Mouse (Mus musculus): ENCODE data around the gene Col28a1. TPM values are rescaled to one million over a fixed set of nuclear protein-coding genes. Genes with fewer than 3 reads are reported as not detected.

Col28a1 gene
- polyA plus RNA-seq (2012; ENCODE audit: insufficient read depth, insufficient read length, missing spikeins): not detected in 2 replicates

DNA sequence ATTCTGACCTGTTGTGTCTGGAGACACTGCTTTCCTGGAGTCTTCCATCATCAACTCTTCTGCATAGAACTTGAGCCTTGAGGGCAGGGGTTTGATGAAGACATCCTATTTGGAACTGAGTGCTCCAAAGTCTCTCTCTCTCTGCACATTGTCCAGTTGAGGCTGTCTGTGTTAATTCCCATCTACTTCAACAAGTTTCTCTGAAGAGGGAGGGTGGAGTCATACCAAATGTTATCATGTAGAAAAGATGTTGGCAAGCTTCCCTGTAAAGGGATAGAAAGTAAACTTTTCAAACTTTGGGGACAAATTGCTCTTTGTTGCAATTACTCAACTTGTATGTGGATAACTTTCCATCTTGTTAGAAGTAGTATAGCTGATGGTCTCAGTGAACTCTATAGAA lies at the start of gene Col28a1:
TSS of gene Col28a1 (minus strand) at position 101 of the 400 bp plus-strand sequence.
- no peak for TF ChIP-seq POLR2A (IDR thresholded peaks at IDR 0.05; ENCODE audit: borderline replicate concordance, low read depth, low read length)
- TF ChIP-seq CTCF (IDR thresholded peaks at IDR 0.05; ENCODE audit: low read depth, low read length): no peak
- H3K4me3 ChIP-seq (ENCODE audit: insufficient read depth, low read length): no peak within 1 kb of the TSS
- H3K4me1 ChIP-seq (ENCODE audit: control insufficient read depth, insufficient read depth, low read length): no peaks in the 10 kb centered on the region
- H3K27ac ChIP-seq (ENCODE audit: insufficient read depth, low read depth, low read length): no peak within 1 kb of the TSS

- TF ChIP-seq CTCF (IDR thresholded peaks at IDR 0.05; ENCODE audit: low read depth, low read length) (no peak), POLR2A (IDR thresholded peaks at IDR 0.05; ENCODE audit: borderline replicate concordance, low read depth, low read length) (no peak)
- Histone ChIP-seq H3K4me3 (ENCODE audit: insufficient read depth, low read length) (no peak overlapping the region), H3K27ac (ENCODE audit: insufficient read depth, low read depth, low read length) (no peak overlapping the region), H3K4me1 (ENCODE audit: control insufficient read depth, insufficient read depth, low read length) (no peaks in the 10 kb centered on the region)
Measured at GRCm38 (mm10) chr6:8228596-8228995, 36.2 kb upstream of the Col28a1 start.

DNA sequence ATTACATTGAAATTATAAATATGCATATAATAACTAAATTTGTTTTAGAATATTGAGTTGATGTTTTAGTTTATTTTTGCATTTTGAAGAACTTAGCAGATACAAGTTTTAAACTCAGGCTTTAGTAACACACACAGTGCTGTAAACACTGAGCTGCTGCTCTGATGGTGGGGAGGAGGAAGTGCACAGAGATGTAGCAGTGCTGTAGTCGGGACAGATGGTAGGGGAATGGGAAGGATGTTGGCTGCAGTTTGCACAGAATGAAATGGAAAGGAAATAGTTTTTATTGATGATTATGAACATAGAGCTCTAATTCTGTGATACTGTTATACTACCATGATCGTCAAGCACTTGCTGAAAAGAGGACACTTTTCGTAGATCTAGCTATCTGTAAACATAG lies 34.6 kb upstream of the Col28a1 start:
- Histone ChIP-seq H3K4me3 (ENCODE audit: insufficient read depth, low read length) (no peak overlapping the region), H3K4me1 (ENCODE audit: control insufficient read depth, insufficient read depth, low read length) (no peaks in the 10 kb centered on the region), H3K27ac (ENCODE audit: insufficient read depth, low read depth, low read length) (no peak overlapping the region)
- TF ChIP-seq CTCF (IDR thresholded peaks at IDR 0.05; ENCODE audit: low read depth, low read length) (no peak), POLR2A (IDR thresholded peaks at IDR 0.05; ENCODE audit: borderline replicate concordance, low read depth, low read length) (no peak)

DNA sequence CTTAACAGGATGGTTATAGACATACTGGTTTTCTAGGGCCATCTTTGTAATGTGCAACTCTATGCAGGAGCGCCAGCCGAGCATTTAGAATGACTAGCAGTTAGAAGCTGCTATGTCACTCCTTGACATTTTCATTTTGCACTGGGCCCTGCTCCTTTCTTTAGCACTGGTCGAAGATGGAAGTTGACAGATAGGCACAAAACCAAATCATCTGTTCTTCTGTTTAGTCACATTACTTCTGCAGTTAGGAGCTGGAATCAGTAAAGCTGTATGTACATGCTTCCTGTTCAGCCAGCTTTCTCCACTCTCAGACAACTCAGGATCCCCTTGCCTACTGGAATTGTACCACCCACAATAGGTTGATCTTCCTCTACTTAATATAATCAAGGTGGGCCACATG lies 18.2 kb upstream of the Col28a1 start:
- no peak for TF ChIP-seq CTCF (IDR thresholded peaks at IDR 0.05; ENCODE audit: low read depth, low read length)
- no peak for TF ChIP-seq POLR2A (IDR thresholded peaks at IDR 0.05; ENCODE audit: borderline replicate concordance, low read depth, low read length)
- H3K4me3 ChIP-seq (ENCODE audit: insufficient read depth, low read length): no peak overlapping the region

DNA sequence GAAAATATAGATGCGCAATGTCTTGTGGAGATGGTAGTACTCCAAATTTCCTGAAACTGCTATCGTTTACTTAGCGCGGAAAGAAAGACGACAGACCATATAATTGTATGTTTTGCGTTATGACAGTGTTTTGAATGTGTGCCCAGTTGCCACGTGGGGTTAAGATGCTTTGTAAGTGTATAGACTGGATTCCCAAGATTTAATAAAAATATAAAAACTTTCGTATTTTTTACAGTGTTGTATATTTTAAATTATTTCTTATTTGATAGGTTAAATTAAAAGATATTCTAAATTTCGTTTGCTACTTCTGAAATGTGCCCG lies 17.4 kb upstream of the Col28a1 start:
- TF ChIP-seq POLR2A (IDR thresholded peaks at IDR 0.05; ENCODE audit: borderline replicate concordance, low read depth, low read length) (no peak), CTCF (IDR thresholded peaks at IDR 0.05; ENCODE audit: low read depth, low read length) (no peak)
- H3K4me3 ChIP-seq (ENCODE audit: insufficient read depth, low read length): peak overlapping the region; percentile 96
- H3K4me1 ChIP-seq (ENCODE audit: control insufficient read depth, insufficient read depth, low read length): peaks cover 10% of the 10 kb centered on the region
- H3K27ac ChIP-seq (ENCODE audit: insufficient read depth, low read depth, low read length): peak overlapping the region; percentile 41; the same call in 1 of the 2 replicates

More for the DNA sequence above, 18.2 kb upstream of the Col28a1 start:
- Histone ChIP-seq H3K4me1 (ENCODE audit: control insufficient read depth, insufficient read depth, low read length) (peaks cover 10% of the 10 kb centered on the region), H3K27ac (ENCODE audit: insufficient read depth, low read depth, low read length) (no peak overlapping the region)

GRCm38 (mm10) chr6:8209047-8209865 lies 16.8 kb upstream of the Col28a1 start, which contains the start of gene Mios:
Gene Mios, plus strand, starts transcription at chr6:8209222.
- TF ChIP-seq CTCF (IDR thresholded peaks at IDR 0.05; ENCODE audit: low read depth, low read length): no peak
- no peak for TF ChIP-seq POLR2A (IDR thresholded peaks at IDR 0.05; ENCODE audit: borderline replicate concordance, low read depth, low read length)
- Histone ChIP-seq H3K27ac (ENCODE audit: insufficient read depth, low read depth, low read length) (peak within 1 kb of the TSS; percentile 41), H3K4me3 (ENCODE audit: insufficient read depth, low read length) (peak within 1 kb of the TSS; percentile 96), H3K4me1 (ENCODE audit: control insufficient read depth, insufficient read depth, low read length) (peaks cover 10% of the 10 kb centered on the region)

DNA sequence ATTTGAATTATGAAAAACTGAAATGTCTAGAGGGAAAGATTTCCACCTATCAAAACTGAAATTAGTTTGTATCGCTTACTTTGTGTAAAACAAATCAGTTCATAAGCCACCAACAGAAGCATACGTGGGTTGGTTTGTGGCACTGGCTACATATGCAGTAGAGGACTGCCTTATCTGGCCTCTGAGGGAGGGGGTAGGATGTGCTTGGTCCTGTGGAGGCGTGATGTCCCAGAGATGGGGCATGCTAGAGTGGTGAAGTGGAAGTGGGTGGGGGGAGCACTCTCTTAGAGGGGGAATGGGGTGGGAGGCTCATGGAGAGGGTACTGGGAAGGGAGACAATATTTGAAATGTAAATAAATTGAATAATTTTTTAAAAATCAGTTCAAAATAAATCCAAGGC lies 2.5 kb downstream of the Col28a1 start:
- H3K27ac ChIP-seq (ENCODE audit: insufficient read depth, low read depth, low read length): no peak overlapping the region
- H3K4me1 ChIP-seq (ENCODE audit: control insufficient read depth, insufficient read depth, low read length): no peaks in the 10 kb centered on the region
- TF ChIP-seq CTCF (IDR thresholded peaks at IDR 0.05; ENCODE audit: low read depth, low read length) (no peak), POLR2A (IDR thresholded peaks at IDR 0.05; ENCODE audit: borderline replicate concordance, low read depth, low read length) (no peak)
- H3K4me3 ChIP-seq (ENCODE audit: insufficient read depth, low read length): no peak overlapping the region

- Histone ChIP-seq H3K4me1 (ENCODE audit: control insufficient read depth, insufficient read depth, low read length) (no peaks in the 10 kb centered on the region), H3K27ac (ENCODE audit: insufficient read depth, low read depth, low read length) (no peak overlapping the region), H3K4me3 (ENCODE audit: insufficient read depth, low read length) (no peak overlapping the region)
- TF ChIP-seq POLR2A (IDR thresholded peaks at IDR 0.05; ENCODE audit: borderline replicate concordance, low read depth, low read length): no peak
- no peak for TF ChIP-seq CTCF (IDR thresholded peaks at IDR 0.05; ENCODE audit: low read depth, low read length)
Measured at GRCm38 (mm10) chr6:8188599-8189233, 3.7 kb downstream of the Col28a1 start.

DNA sequence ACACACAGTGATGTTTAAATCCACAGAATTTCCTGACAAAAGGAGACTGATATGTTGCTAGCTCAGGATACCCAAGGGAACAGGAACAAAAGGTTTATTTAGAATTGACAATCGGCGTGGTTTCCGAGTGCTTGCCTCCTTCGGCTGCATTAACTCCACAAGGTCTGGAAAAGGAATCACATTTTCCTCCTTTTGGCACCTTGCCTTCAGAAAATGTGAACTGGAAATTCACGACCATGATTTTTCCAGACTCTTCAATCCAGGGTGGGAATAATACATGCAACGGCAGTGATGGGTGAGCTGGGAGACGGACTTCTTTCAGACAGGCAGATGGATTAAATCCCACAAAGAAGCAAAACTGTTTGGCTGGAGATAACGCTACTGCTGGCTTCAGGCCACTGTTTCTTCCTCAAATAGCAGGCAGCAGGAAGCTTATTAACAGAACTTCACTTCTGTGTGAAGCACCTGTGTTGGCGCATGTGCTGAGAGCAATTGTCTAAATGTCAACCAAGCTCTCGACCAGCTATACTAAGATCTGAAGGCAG lies 13.9 kb downstream of the Col28a1 start:
- Histone ChIP-seq H3K27ac (ENCODE audit: insufficient read depth, low read depth, low read length) (no peak overlapping the region), H3K4me1 (ENCODE audit: control insufficient read depth, insufficient read depth, low read length) (no peaks in the 10 kb centered on the region), H3K4me3 (ENCODE audit: insufficient read depth, low read length) (no peak overlapping the region)
- TF ChIP-seq CTCF (IDR thresholded peaks at IDR 0.05; ENCODE audit: low read depth, low read length) (no peak), POLR2A (IDR thresholded peaks at IDR 0.05; ENCODE audit: borderline replicate concordance, low read depth, low read length) (no peak)

GRCm38 (mm10) chr6:8176116-8176515 lies 16.3 kb downstream of the Col28a1 start:
- no peak for TF ChIP-seq POLR2A (IDR thresholded peaks at IDR 0.05; ENCODE audit: borderline replicate concordance, low read depth, low read length)
- no peak for TF ChIP-seq CTCF (IDR thresholded peaks at IDR 0.05; ENCODE audit: low read depth, low read length)
- Histone ChIP-seq H3K4me1 (ENCODE audit: control insufficient read depth, insufficient read depth, low read length) (no peaks in the 10 kb centered on the region), H3K27ac (ENCODE audit: insufficient read depth, low read depth, low read length) (no peak overlapping the region), H3K4me3 (ENCODE audit: insufficient read depth, low read length) (no peak overlapping the region)

Measured in bone marrow macrophage, adult 2 months (primary cell).